Mouse (Mus musculus): ENCODE results near the gene Gm5565. TPM values are rescaled to one million over a fixed set of nuclear protein-coding genes. Genes with fewer than 3 reads are reported as not detected.

The Gm5565 gene
- total RNA-seq, 1 experiment from 2014 or later: not detected

Other genes starting within 250 kb of the Gm5565 start
- not detected in 2 replicates for gene Cyp3a25, start 150.9 kb downstream of the Gm5565 start, total RNA-seq (2017)
- not detected in 2 replicates for gene Cyp3a59, start 81.3 kb downstream of the Gm5565 start, total RNA-seq (2017)
- gene Gm6309, start 10.2 kb upstream of the Gm5565 start, total RNA-seq (2017): not detected in 2 replicates
- 0.98 TPM in 1 of 2 replicates, not detected in the other for gene 1700001J03Rik, start 24.8 kb upstream of the Gm5565 start, total RNA-seq (2017)
- 65.9 and 79.7 TPM in 2 replicates for gene Rnf6, start 61.0 kb upstream of the Gm5565 start, total RNA-seq (2017)
- 33.9 and 40.5 TPM in 2 replicates for gene Cdk8, start 70.7 kb upstream of the Gm5565 start, total RNA-seq (2017)
- gene Wasf3, start 224.4 kb upstream of the Gm5565 start, total RNA-seq (2017): not detected in 2 replicates

All from neutrophil, adult 5-6 weeks (primary cell).